9 mouse cellular contexts compared by ENCODE assay signal in the genomic region with DNA sequence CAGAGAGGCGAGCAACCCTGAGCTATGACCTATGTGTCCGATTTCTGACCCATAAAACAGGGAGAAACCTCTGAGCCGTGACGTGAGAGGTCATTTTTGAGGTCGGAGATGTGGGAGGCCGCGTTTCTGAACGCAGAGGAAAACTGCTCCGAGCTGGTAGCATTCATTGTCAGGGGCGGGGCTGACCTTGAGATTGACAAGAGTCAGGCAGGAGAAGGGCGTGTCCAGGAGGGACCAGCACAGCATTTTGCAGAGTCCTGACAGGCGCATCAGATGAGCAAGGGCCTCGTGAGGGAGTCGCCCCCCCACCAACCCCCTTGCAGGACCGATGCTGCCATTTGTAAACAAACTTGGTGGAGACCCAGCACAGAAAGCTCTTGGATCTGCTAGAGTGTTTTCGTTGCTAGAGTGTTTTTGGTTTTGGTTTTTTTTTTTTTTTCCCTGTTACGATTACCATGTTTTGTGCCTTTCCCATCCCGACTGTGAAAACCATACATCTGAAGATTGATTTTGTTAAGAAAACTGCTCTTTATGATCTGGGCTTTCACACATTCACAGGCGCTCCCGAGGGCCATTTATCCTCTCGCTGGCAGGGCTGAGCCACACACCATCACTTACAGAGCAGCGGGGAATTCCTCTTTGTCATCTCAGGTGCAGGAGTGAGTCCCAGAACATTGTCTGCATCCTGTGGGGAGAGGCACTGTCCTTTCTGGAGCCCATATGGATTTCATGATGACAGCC.
A peak's percentile ranks its signal among the peaks of the same experiment; 100 is the strongest.
DNase-seq lines count a peak whose midpoint lies in the region; ATAC-seq and TF ChIP-seq lines count a peak whose summit lies in the region.
"Had no signal": no experiment of that assay in that cellular context is flagged by ENCODE, and none has a peak within 500 bp of the region (broad histone marks: within the 10 kb centered on the region; RNA-seq: fewer than 3 reads in every experiment).

No protein-coding gene starts in this region.

- H3K9me3 ChIP-seq in kidney, embryonic 14.5 days (ENCODE audit: control insufficient read depth, low read length): no peaks in the 10 kb centered on the region
- H3K9me3 ChIP-seq in forebrain, postnatal 0 days (ENCODE audit: low read length): no peaks in the 10 kb centered on the region

- H3K36me3 ChIP-seq in kidney, embryonic 14.5 days (ENCODE audit: control insufficient read depth, insufficient read depth, low read length): no peaks in the 10 kb centered on the region
- H3K36me3 ChIP-seq in forebrain, postnatal 0 days (ENCODE audit: insufficient read depth): no peaks in the 10 kb centered on the region

- H3K27ac ChIP-seq in kidney, embryonic 14.5 days (ENCODE audit: low read depth, low read length): no peak overlapping the region
- no peak overlapping the region for H3K27ac ChIP-seq in forebrain, postnatal 0 days (ENCODE audit: low read depth, low read length)
- no peak overlapping the region for H3K27ac ChIP-seq in layer of hippocampus, adult 2 months

- H3K9ac ChIP-seq in kidney, embryonic 14.5 days (ENCODE audit: low read depth, low read length): no peak overlapping the region
- no peak overlapping the region for H3K9ac ChIP-seq in forebrain, postnatal 0 days

- H3K4me3 ChIP-seq in kidney, embryonic 14.5 days (ENCODE audit: low read length): no peak overlapping the region
- H3K4me3 ChIP-seq in forebrain, postnatal 0 days (ENCODE audit: low read depth, low read length): no peak overlapping the region
- H3K4me3 ChIP-seq in layer of hippocampus, adult 2 months: no peak overlapping the region

- peaks cover 14% of the 10 kb centered on the region; the same call in 1 of the 2 replicates for H3K4me1 ChIP-seq in kidney, embryonic 14.5 days (ENCODE audit: control insufficient read depth, insufficient read depth, low read length)
- peaks cover 8% of the 10 kb centered on the region; the same call in 1 of the 2 replicates for H3K4me1 ChIP-seq in forebrain, postnatal 0 days (ENCODE audit: insufficient read depth)

- no peak for TF ChIP-seq CTCF in forebrain, postnatal 0 days (IDR thresholded peaks at IDR 0.05; ENCODE audit: low read depth)
- TF ChIP-seq CTCF in layer of hippocampus, adult 2 months (conservative IDR thresholded peaks at IDR 0.05): no peak

- 0 out of 2 replicates have a peak, but pooled peaks cover 3% of the 10 kb centered on the region for H3K27me3 ChIP-seq in kidney, embryonic 14.5 days (ENCODE audit: control insufficient read depth, insufficient read depth, low read length)
- H3K27me3 ChIP-seq in forebrain, postnatal 0 days (ENCODE audit: insufficient read depth, low read length): no peaks in the 10 kb centered on the region
- H3K27me3 ChIP-seq: Patski had no signal

- peak overlapping the region; percentile 31 for H3K4me2 ChIP-seq in kidney, embryonic 14.5 days (replicated peaks; ENCODE audit: low read depth, low read length)
- H3K4me2 ChIP-seq in forebrain, postnatal 0 days (ENCODE audit: low read depth): peak overlapping the region; percentile 18

- DNase-seq in kidney, postnatal 10 days: no peak
- DNase-seq in adrenal gland, postnatal 10 days: peak; percentile 36
- no peak for DNase-seq in forebrain, postnatal 0 days
- DNase-seq in urinary bladder, postnatal 25 days (ENCODE audit: low spot score): no peak
- DNase-seq in layer of hippocampus, adult 2 months (ENCODE audit: low spot score in 2 of 2): no peak
- DNase-seq in urinary bladder, postnatal 14 days (ENCODE audit: low spot score): no peak

- peak; percentile 34; the same call in 1 of the 2 replicates for ATAC-seq in kidney, embryonic 14.5 days (ENCODE audit: low FRiP score, low TSS enrichment)
- no peak for ATAC-seq in forebrain, postnatal 0 days
- ATAC-seq in megakaryocyte progenitor cell, adult 5-6 weeks (replicated peaks; ENCODE audit: poor library complexity): peak; percentile 62
- ATAC-seq: Patski had no signal

- 4% methylated on average over 22 of the region's 22 CpGs for WGBS in kidney, embryonic 14.5 days
- WGBS in forebrain, postnatal 0 days: 16% methylated on average over 22 of the region's 22 CpGs
